Mouse (Mus musculus): ENCODE measurements around the gene Hs2st1.

Hs2st1 gene

DNA sequence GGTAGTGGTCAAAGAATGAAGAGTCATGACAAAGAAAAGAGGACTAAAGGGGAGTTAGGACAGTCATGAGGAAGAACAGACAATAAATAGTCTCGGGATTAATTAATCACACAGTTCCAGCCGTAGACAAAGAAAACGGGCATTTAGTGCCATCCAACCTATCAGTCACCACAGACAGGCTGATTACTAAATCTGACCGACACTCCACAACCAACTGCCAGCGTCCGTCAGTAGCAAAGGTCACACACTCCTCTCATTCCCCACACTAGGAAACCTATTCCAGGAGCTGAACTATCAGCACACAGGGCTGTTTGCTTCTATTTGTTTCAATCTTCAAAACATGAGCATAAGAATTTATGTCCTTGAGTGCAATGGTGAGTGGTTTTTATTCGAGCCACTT, 16.0 kb downstream of the Hs2st1 start:
- DNase-seq (ENCODE audit: low spot score in 2 of 2) = no peak

DNA sequence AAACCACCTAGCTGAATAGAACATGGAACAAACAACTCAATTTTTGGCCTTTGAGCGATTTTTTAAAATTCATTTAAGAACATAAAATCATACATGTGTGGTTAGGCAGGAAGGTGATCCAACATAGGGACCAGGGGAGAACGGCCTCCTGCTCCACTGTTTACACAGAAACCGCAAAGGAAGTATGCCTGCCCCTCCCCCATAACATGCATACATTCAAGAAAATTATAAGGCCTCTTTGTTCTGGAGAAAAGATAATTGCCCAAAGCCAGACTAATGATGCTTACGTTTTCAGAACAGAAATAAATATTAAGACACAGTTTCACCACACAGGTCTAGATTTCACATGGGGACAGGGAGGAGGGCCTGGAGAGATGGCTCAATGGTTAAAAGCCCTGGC, 18.6 kb downstream of the Hs2st1 start:
- no peak for DNase-seq (ENCODE audit: low spot score in 2 of 2)

DNA sequence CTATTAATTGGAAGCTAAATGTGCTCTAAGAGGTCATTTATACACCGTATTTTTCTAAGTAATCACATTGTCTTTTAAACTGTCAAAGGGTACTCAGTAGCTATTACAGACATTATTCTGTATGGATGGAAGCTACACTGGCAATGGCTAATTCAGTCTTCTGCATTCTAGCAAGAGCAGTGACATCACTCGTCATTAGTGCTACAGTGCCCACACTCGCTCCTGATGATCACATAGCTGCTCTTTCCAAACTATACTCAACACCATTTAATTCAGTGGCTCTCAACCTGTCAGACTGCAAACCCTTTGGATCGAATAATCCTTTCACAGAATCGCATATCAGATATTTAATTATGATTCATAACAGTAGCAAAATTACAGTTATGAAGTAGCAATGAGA, 19.3 kb downstream of the Hs2st1 start:
- DNase-seq (ENCODE audit: low spot score in 2 of 2) = no peak

DNA sequence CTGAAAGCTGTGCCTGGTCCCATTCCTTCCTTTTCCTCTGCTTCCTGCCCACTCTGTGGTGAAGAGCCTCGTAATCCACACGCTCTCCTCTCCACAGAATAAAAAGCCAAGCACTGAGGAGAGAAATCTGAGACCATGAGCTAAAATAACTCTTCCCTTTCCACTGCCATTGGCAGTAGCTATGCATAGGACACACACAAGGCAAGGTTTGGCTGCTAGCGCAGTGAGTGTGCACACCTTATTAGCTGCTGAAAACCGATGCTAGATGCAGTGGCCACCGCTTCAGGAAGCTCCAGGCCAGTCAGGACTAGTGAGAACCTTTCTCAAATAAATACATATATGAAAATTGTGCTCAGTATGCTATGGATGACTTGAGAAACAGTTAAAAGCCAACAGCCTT, 19.9 kb downstream of the Hs2st1 start:
- DNase-seq (ENCODE audit: low spot score in 2 of 2) = no peak

DNA sequence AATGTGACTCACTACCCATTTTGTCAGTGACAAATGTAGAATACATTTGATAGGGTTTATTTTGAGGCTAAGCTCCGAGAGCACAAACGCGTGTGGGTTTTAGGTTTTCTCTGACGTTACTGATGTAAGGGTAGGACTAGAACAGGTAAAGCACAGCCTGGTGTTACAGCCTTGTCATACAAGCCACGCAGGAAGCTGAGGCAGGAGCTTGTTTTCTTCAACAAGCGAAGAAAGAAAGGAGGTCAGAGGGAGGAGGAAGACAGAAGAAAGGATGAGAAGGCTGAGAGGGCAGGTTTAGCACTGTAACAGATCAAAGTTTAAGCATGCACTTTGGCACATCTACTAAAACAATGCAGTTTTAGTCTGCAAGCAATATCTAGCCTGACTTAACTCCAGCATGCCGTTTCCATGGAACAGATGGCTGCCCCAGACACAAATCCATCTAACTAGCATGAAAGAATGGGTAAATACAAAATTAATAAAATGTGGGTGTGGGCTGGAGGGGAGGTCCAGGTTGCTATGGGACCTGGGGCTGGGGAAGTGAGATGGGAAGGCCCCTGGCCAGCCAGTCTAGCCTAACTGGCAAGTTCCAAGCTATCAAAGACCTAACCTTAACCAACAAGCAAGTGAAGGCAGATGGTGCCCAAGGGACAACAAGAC, 21.7 kb downstream of the Hs2st1 start:
- no peak for DNase-seq (ENCODE audit: low spot score in 2 of 2)

DNA sequence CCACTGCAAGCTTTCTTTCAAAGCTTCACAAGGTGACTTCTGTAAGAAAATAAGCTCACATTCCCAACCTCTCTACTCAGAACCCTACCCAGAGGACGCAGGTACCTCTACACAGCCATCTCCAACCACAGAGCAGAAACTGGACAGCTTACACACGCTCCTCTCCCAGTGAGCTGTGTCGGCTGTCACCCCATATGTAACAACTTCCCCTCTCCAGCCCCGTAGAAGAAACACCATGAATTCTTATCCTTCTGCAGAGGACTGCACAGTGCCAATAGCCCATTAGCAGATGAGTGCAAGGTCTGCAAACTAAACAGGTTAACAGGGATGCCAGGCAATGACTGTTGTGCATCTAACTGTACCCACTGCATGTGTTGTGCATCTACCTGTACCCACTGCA, 23.5 kb downstream of the Hs2st1 start:
- no peak for DNase-seq (ENCODE audit: low spot score in 2 of 2)

DNA sequence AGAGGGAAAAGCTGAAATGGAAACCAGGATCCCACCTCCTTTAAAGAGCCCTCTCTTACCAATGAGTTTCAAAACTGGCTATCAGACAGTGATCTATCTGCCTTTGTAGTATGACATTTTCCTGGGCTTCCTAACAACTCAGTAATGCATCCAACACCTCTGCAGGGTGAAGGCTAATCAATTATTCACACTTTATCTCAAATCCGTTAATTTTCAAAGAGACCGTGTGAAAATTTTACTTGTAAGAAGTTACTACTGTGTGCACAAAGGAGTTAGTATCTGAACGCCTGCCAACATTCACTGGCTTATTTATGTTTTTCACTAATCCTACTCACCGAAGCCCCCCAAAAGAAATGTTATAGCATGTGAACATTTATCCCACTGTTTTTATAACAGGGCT, 24.1 kb downstream of the Hs2st1 start:
- DNase-seq (ENCODE audit: low spot score in 2 of 2) = no peak

DNA sequence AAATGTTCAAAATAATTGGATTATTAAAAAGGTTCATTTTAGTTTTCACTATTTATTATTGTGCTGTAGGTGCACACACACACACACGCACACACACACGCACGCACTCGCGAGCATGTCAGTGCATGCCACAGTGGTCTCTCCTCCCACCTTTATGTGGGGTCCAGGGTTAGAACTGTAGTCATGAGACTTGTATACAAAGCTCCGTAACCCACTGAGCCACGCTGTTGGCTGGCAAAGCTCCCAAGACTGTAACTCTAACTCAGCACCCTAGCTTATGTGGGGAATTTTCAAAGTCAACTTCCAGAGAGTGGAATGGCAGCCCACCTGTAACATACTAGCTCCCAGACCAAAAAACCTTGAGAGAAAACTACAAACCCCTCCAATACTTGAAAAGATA, 24.8 kb downstream of the Hs2st1 start:
- no peak for DNase-seq (ENCODE audit: low spot score in 2 of 2)

DNA sequence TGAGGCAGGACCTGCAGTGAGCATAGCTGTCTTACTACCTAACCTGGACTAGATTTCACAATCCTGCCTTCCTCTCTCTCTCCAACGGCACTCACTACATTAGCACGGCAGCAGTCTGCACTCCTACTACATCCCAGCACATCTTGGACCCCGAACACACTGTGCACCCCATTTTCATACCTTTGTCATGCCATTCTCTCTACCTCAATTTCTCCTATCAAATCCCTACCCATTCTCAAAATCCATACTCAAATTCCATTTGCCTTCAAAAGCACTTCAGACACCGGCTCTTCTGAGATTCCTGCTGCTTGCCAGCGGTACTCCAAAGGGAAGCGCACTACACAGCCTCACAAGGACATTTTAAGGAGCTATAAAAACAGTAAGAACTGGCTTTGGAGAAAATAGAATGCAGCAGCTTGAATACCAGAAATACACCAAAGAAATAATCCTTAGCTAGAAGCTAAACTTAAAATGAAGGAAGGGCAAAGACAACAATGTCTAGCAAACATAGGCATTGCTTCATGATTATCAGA, 28.0 kb downstream of the Hs2st1 start:
- DNase-seq (ENCODE audit: low spot score in 2 of 2) = no peak

DNA sequence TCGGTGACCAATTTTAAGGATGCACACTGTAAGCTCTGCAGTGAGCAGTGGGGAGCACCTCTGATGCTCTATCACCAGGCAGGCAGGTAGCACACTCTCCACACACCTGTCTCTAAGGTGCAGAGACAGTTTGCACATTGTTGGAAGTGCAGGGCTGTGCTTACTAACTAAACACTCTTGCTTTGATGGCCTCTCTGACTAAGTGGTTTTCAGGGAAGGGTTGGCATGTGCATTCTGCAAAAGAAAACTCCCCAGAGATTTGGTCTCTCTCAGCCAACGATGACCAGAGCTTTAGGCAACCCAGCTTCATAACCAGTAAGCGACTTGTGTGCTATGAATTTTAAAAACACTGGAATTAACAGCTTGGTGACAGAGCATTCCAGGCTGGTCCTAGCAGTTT, 29.2 kb downstream of the Hs2st1 start:
- no peak for DNase-seq (ENCODE audit: low spot score in 2 of 2)

DNA sequence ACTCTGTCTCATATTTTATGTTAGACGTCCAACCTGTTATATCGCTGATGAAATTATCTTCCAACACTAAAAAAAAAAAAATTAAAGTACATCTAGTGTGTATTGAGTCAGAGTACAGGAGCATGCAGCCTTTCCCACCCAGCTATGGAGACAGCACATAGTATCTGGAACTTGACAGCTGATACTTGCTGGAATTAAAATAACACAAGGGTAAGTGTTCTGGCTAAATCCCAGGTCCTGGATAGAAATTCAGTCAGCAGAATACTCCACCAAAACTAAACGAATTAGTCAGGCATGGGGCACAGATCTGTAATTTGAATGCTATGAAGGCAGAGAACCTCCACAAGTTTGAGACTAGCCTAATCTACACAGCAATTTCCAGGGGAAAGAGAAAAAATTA, 30.9 kb downstream of the Hs2st1 start:
- no peak for DNase-seq (ENCODE audit: low spot score in 2 of 2)

DNA sequence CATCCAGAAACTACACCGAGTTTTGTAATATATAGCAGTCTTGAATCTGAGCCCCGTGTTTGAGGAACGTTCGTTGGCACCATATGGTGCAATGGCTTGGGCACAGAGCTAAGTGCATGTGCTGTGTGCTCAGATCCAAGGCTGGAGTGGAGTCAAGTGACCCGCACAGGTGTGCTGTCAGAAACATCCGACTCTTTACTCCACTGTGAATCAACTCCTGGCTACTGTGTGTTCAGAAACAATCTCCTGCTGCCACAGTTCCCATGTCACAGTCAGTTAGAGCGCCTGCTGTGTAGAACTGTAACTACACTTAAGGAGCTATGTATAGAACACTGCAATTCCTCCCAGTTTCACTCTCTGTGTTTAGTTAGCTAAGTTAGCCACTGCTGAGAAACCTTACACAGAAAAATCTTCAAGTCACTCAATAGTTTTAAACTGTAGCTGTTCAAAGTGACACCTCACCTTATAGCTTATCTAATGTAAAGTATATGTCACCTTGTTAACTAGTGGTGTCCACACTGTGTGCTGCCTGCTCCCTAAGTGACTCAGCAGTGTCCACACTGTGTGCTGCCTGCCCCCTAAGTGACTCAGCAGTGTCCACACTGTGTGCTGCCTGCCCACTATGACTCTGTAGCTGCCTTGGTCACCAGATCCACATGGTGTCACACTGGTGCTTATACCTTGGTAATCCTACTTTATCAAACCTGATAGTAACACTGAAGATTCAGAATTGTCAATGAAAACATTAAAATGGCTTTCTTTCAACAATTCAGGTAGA, 32.7 kb downstream of the Hs2st1 start:
- no peak for DNase-seq (ENCODE audit: low spot score in 2 of 2)

DNA sequence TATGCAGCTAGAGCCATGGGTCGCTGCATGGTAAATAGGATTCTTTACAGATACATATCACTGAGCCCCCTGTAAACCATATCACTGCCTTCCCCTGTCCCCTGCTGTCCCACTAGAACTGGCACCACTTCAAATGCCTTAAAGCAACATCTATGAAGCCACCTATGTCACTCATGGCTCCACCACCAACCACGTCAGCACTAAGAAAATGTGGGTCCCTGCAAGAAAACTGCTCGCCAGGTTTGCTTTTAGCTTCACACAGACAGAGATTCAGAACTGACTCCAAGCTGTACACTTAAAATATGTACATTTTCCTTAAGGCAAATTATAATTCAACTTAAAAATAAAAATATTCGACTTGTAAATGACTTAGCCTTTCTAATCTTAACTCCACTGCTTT, 34.9 kb downstream of the Hs2st1 start:
- DNase-seq (ENCODE audit: low spot score in 2 of 2) = no peak

DNA sequence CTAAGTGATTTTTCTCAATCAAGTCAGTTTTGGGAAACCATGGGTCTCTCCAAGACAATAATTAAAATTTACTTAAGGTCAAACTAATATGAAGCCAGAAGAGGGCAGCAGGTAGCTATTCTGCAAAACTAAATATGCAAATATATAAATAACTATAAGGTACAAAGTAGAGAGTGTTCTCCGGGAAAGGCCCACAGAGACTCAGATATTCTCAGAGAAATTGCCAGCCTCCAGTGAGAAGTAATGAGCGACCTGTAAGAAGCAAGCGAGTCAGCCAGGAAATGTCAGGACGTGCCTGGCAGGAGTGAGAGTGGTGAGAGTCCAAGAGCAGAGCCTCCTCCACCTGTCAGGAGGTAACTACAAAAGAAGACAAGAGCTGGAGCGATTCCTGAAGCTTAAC, 39.0 kb downstream of the Hs2st1 start:
- no peak for DNase-seq (ENCODE audit: low spot score in 2 of 2)

DNA sequence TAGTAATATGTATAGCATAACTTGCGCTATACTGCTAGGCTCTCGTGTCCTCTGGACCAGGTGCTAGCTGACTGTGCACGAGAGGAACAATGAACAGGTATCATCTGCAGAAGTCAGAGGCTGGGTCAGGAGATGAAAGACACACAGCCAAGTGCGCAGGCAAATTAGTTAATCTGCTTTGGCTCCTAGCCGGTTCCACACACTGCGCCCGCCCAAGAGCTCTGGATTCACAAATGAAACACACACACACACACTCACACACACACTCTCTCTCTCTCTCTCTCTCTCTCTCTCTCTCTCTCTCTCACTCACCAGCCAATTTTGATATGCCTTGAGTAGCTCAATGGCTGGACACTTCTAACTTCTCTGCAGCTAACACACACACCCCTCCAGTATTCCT, 42.1 kb downstream of the Hs2st1 start:
- no peak for DNase-seq (ENCODE audit: low spot score in 2 of 2)

DNA sequence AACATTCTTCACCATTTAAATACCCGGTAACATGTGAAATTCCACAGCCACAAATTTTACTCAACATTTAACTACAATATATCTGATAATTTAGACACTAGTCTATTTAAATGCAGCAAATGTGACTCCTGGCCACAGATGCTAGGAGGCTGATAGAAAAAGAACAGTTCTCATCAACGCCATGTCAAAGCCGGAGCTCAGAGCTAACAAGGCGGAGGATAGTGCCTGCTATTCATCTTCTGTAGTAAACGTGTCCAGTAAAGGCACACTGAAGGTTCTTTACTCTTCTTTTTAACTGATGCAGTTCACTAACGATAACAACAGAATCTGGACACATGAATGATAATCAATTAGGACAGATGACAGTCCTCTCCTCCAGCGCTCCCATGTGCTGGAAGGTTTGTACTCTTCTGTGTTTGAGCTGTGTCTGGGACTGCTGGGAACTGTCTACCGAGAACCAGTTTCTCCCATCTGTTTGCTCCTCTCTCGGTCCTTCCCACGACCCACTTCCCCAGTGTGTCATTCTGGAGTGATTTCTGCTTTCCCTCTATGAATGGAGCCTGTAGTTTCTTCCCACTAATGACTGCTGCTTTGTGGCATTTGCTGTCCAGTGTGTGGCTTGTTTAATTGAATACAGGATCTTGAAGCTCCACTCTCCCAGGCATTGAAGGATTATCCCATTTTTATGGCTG, 50.3 kb downstream of the Hs2st1 start:
- no peak for DNase-seq (ENCODE audit: low spot score in 2 of 2)

DNA sequence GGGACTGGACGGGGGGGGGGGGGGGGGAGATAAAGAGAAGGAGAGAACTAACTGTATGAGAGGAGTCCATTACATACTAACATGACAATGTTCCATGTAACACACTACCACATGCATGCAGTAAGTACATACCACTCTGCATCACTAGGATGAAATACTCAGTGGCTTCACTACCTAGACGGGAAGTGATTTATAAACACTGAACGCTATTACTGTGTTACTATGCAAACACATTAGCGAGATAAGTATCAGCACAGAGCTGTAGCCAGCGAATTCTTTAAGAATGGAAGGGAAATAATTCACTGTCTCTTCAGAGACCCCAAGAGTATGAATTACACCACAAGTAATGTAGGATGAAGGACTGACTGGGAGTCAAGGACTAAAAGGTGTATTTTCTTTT, 51.1 kb downstream of the Hs2st1 start:
- DNase-seq (ENCODE audit: low spot score in 2 of 2) = no peak

DNA sequence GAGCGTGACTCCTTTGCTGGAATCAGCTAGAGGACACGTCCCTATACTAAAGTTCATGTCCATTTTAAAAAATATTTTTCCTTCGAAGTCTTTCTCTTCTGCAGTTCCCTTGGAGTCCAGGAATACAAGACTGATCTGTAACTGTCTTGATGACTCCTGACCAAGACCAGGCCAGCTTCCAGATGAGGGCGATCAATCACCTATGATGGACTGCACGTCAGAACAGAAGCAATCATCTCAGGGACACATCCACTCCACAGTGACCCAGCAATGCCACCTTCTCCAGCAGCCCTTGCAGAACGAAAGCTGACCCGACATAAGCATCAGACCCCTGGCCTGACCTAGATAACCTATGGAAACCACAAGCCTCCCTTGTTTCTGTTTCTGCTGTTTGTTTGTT, 54.7 kb downstream of the Hs2st1 start:
- DNase-seq (ENCODE audit: low spot score in 2 of 2) = no peak

DNA sequence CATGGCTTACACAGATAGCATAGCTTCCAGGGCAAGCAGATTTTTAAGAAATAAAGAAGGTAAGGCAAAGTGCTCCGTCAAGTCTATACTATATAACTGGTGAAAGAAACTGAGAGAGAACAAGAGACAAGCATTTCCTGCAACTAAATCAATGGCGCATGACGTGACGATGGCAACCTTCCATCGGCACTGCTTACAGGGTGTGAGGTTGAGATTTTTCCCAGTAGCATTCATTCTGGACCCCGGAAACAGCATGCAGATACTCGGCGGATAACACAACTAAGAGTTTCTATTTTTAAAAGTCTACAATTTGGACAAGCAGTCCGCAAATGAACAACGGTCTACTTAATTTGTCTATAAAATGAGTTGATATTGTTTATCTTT, 55.9 kb downstream of the Hs2st1 start:
- DNase-seq (ENCODE audit: low spot score in 2 of 2) = no peak

DNA sequence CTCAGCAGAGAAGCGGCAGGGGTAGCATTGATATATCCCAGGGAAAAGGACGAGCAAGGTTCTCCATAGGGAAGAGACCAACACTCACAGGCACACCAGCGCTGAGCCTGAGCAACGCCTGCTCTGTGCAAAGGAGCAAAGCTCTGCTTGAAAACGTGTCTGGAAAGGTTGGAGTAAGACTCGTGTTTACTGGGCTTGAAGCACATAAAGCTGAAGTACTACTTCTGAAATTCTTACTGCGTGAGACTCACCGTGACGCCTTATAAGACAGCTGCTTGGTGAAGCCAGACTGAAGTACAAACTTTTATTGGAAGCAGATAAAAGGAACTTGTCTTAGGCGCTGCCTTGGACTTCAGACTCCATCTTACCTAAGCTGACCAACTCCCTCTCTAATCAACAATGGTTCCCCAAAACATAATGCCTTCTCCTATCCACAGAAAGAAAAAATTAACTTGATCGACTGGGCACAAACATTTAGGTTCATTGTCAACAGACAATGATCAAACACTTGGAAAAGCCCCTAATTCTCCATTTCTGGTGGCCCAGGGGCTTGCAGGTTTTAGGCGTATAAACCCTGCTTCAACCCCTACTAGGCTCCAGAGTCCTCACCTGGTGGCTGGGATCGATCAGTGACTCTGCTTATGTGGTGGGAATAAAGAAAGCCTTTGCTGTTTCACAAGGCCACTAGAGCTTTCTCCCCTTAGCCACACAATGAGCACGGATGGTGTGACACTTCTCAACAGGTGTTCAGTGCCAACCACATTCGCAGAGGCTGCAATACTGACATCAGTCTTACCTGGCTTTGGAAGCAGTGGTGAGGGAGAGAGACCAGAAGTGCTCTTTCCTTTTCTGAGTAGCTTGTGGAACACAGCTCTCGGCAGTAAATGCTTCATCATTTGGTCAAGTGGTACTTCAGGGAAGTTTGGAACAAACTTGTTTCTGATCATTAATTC, 56.5 kb downstream of the Hs2st1 start:
- DNase-seq (ENCODE audit: low spot score in 2 of 2) = no peak

DNA sequence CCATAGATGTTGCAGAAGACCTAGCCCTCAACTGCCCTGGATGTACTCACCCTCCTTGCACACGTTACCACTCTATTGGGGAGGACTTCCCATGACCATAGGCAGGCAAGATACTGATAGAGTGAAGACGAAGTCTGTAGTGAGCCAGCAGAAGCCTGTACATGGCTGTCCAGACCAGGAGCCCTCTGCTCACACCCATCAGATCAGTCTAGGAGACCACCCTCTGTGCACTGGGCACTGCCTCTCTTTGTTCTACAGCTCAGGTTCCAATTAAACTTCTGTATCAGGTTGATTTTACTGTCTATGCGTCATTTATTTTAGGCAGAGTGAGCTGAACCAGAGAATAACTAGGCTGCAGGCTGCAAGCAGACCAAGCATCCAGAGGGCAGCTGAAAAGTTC, 59.3 kb downstream of the Hs2st1 start:
- no peak for DNase-seq (ENCODE audit: low spot score in 2 of 2)

DNA sequence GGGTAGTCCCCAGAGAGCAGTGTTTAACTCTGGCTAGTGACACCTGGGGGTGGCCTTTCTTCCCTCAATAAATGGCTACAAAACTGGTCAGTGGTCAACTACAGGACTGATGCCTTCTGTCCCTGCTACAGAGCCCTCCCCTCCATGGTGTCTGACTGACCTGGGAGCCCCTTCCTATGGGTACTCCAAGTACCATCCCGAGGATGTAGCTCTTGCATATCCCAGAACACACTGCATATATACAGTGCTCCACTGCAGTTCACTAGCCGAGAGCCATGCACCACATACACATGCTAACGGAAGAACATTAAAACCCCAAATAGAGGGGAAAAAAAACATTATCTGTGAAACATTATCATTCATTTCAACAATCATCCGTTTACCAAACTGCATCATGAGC, 61.6 kb downstream of the Hs2st1 start:
- no peak for DNase-seq (ENCODE audit: low spot score in 2 of 2)
